11 mouse cellular contexts compared by ENCODE assay signal in the genomic region with DNA sequence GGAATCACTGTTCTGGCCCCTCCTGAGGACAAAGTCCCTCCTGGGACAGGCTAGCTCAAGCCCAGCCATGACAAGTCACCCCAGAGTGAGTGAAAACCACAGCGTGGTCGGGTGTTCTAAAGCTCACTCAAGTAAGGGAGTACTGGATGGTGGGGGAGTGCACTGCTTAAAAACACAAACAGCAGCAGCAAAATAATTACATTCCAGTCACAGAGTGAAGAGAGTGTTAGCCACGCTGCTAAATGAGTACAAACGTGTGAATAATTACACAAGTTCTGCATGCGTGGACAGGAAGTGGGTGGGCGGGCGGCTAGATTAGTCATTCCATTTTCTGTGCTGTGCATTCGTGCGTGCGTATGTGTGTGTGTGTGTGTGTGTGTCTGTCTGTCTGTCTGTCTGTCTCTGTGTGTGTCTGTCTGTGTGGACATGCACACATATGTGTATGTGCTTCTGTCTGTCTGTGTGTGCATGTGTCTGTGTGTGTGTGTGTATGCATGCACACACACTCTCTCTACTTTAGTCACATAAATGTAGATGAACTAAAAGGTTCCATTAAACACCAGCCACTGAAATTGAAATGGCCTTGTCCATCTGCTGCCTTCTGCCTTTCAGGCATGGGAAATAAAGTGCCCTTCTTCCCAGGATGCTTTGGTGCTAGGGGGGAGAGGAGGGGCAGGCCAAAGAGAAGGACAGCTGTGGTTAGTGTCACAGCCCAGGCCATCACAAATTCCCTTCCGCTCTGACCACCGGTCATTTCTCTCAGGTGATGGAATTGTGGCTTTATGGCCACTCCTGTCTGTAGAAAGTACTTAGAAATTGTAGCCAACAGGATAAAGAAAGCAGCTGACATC.
DNase-seq lines count a peak whose midpoint lies in the region; ATAC-seq and TF ChIP-seq lines count a peak whose summit lies in the region.
"Had no signal": no experiment of that assay in that cellular context is flagged by ENCODE, and none has a peak within 500 bp of the region (broad histone marks: within the 10 kb centered on the region; RNA-seq: fewer than 3 reads in every experiment).

No protein-coding gene starts in this region.

- no peak overlapping the region for H3K4me2 ChIP-seq in forebrain, embryonic 15.5 days (replicated peaks)
- H3K4me2 ChIP-seq in forebrain, embryonic 12.5 days: no peak overlapping the region
- no peak overlapping the region for H3K4me2 ChIP-seq in hindbrain, embryonic 11.5 days (replicated peaks; ENCODE audit: low read depth, low read length)
- H3K4me2 ChIP-seq in neural tube, embryonic 15.5 days: no peak overlapping the region

- H3K27me3 ChIP-seq in forebrain, embryonic 15.5 days: no peaks in the 10 kb centered on the region
- H3K27me3 ChIP-seq in forebrain, embryonic 12.5 days: no peaks in the 10 kb centered on the region
- no peaks in the 10 kb centered on the region for H3K27me3 ChIP-seq in hindbrain, embryonic 11.5 days (ENCODE audit: control insufficient read depth, insufficient read depth, low read length)
- H3K27me3 ChIP-seq in neural tube, embryonic 15.5 days (replicated peaks): no peaks in the 10 kb centered on the region

- DNase-seq in left cerebral cortex, adult 18-20 months (ENCODE audit: low spot score in 2 of 2): peak; percentile 33 to 43
- no peak for DNase-seq in left cerebral cortex, postnatal 10 days (ENCODE audit: extremely low spot score in 1 of 2, low spot score in 2 of 2)
- peak; percentile 26 for DNase-seq in hindbrain, embryonic 11.5 days (ENCODE audit: low spot score)
- DNase-seq in lung, adult 2 months: no peak
- no peak for DNase-seq in layer of hippocampus, postnatal 10 days (ENCODE audit: low spot score in 2 of 2)
- DNase-seq: adrenal gland, postnatal 25 days; cerebellum, adult 9-10 months; kidney, adult 9 months had no signal

- H3K36me3 ChIP-seq in forebrain, embryonic 15.5 days: no peaks in the 10 kb centered on the region
- no peaks in the 10 kb centered on the region for H3K36me3 ChIP-seq in forebrain, embryonic 12.5 days (replicated peaks)
- no peaks in the 10 kb centered on the region for H3K36me3 ChIP-seq in hindbrain, embryonic 11.5 days (ENCODE audit: control insufficient read depth, insufficient read depth, low read length)
- H3K36me3 ChIP-seq in neural tube, embryonic 15.5 days: no peaks in the 10 kb centered on the region

- H3K9ac ChIP-seq in forebrain, embryonic 15.5 days (replicated peaks): no peak overlapping the region
- no peak overlapping the region for H3K9ac ChIP-seq in forebrain, embryonic 12.5 days
- no peak overlapping the region for H3K9ac ChIP-seq in hindbrain, embryonic 11.5 days (ENCODE audit: low read depth, low read length)
- H3K9ac ChIP-seq in neural tube, embryonic 15.5 days (replicated peaks): no peak overlapping the region

- intact Hi-C loops in left cerebral cortex, postnatal 10 days (cut with DNase I): no loop called here

- TF ChIP-seq CTCF in lung, adult 2 months (IDR thresholded peaks at IDR 0.05; ENCODE audit: insufficient read depth, low read length): no peak

- H3K4me3 ChIP-seq in forebrain, embryonic 15.5 days: no peak overlapping the region
- no peak overlapping the region for H3K4me3 ChIP-seq in forebrain, embryonic 12.5 days (replicated peaks)
- no peak overlapping the region for H3K4me3 ChIP-seq in hindbrain, embryonic 11.5 days (ENCODE audit: low read depth, low read length)
- no peak overlapping the region for H3K4me3 ChIP-seq in neural tube, embryonic 15.5 days (replicated peaks)
- H3K4me3 ChIP-seq in lung, adult 2 months (replicated peaks; ENCODE audit: extremely low read depth, low read depth, low read length): no peak overlapping the region

- no peak for TF ChIP-seq POLR2A in lung, adult 2 months (IDR thresholded peaks at IDR 0.05; ENCODE audit: borderline replicate concordance, extremely low read depth, low read depth, low read length)

- H3K9me3 ChIP-seq in forebrain, embryonic 15.5 days: no peaks in the 10 kb centered on the region
- H3K9me3 ChIP-seq in forebrain, embryonic 12.5 days: no peaks in the 10 kb centered on the region
- no peaks in the 10 kb centered on the region for H3K9me3 ChIP-seq in hindbrain, embryonic 11.5 days (ENCODE audit: control insufficient read depth, low read length)
- H3K9me3 ChIP-seq in neural tube, embryonic 15.5 days (replicated peaks): no peaks in the 10 kb centered on the region

- H3K4me1 ChIP-seq in forebrain, embryonic 15.5 days: no peaks in the 10 kb centered on the region
- no peaks in the 10 kb centered on the region for H3K4me1 ChIP-seq in forebrain, embryonic 12.5 days
- no peaks in the 10 kb centered on the region for H3K4me1 ChIP-seq in hindbrain, embryonic 11.5 days (replicated peaks; ENCODE audit: control insufficient read depth, insufficient read depth, low read length)
- peaks cover 8% of the 10 kb centered on the region; the same call in 1 of the 2 replicates for H3K4me1 ChIP-seq in neural tube, embryonic 15.5 days
- H3K4me1 ChIP-seq in lung, adult 2 months (ENCODE audit: control insufficient read depth, insufficient read depth, low read length): no peaks in the 10 kb centered on the region

- WGBS in forebrain, embryonic 15.5 days: 73% methylated on average over 12 of the region's 12 CpGs
- WGBS in forebrain, embryonic 12.5 days: 86% methylated on average over 12 of the region's 12 CpGs
- WGBS in hindbrain, embryonic 11.5 days: 80% methylated on average over 12 of the region's 12 CpGs
- WGBS in neural tube, embryonic 15.5 days: 59% methylated on average over 12 of the region's 12 CpGs
- 65% methylated on average over 12 of the region's 12 CpGs for WGBS in lung, adult 2 months

- no peak overlapping the region for H3K27ac ChIP-seq in forebrain, embryonic 15.5 days (replicated peaks)
- no peak overlapping the region; the same call in 1 of the 2 replicates for H3K27ac ChIP-seq in forebrain, embryonic 12.5 days
- H3K27ac ChIP-seq in hindbrain, embryonic 11.5 days (ENCODE audit: low read depth, low read length): peak overlapping the region; percentile 10; the same call in 1 of the 2 replicates
- 0 out of 2 replicates have a peak overlapping the region, but pooled peaks have one; percentile 48 for H3K27ac ChIP-seq in neural tube, embryonic 15.5 days (replicated peaks)

- ATAC-seq in forebrain, embryonic 15.5 days (replicated peaks): peak; percentile 41; the same call in 1 of the 2 replicates
- no peak for ATAC-seq in forebrain, embryonic 12.5 days (ENCODE audit: low FRiP score)
- ATAC-seq in hindbrain, embryonic 11.5 days (ENCODE audit: low FRiP score): 0 out of 2 replicates have a peak, but pooled peaks have one; percentile 43
- ATAC-seq in neural tube, embryonic 15.5 days (ENCODE audit: low FRiP score): peak; percentile 47; the same call in 1 of the 2 replicates

Comparison
In these comparisons a context has a peak if more than half of its experiments do, and no peak if none do; other contexts are left out.
1. DNase-seq: peak in left cerebral cortex, adult 18-20 months (2 of 2) and hindbrain, embryonic 11.5 days (single experiment); none in left cerebral cortex, postnatal 10 days (0 of 2), lung, adult 2 months (single experiment) and layer of hippocampus, postnatal 10 days (0 of 2).
2. H3K27ac ChIP-seq: peak in hindbrain, embryonic 11.5 days (single experiment) and neural tube, embryonic 15.5 days (single experiment); none in forebrain, embryonic 15.5 days (single experiment) and forebrain, embryonic 12.5 days (single experiment).